Mouse (Mus musculus): ENCODE measurements around the gene Pla2r1. TPM values are rescaled to one million over a fixed set of nuclear protein-coding genes. Genes with fewer than 3 reads are reported as not detected.

Pla2r1 gene
- total and polyA plus RNA-seq, 3 experiments: 0.66 TPM; not detected in 2

GRCm38 (mm10) chr2:60514863-60515262, 38.2 kb downstream of the Pla2r1 start:
- ATAC-seq (ENCODE audit: extremely low read depth, insufficient number of reproducible peaks, low FRiP score, poor library complexity, severe bottlenecking) (no peak), DNase-seq (ENCODE audit: low spot score) (no peak)
- peaks cover 6% of the 10 kb centered on the region; the same call in 1 of the 2 replicates for H3K27me3 ChIP-seq (ENCODE audit: insufficient read depth, low read length)
- H3K36me3 ChIP-seq (replicated peaks): no peaks in the 10 kb centered on the region
- TF ChIP-seq GATA1 (IDR thresholded peaks at IDR 0.05; ENCODE audit: borderline replicate concordance, low read length) (no peak), TAL1 (conservative IDR thresholded peaks at IDR 0.05; ENCODE audit: low read depth, low read length) (no peak), CTCF (IDR thresholded peaks at IDR 0.05; ENCODE audit: low read depth, low read length) (peak; percentile 32; the same call in 1 of the 2 replicates), GATA2 (IDR thresholded peaks at IDR 0.05; ENCODE audit: borderline replicate concordance, low read depth, low read length) (no peak)
- H3K4me3 ChIP-seq (ENCODE audit: low read depth, low read length): no peak overlapping the region
- no peaks in the 10 kb centered on the region for H3K9me3 ChIP-seq (replicated peaks)
- H3K4me1 ChIP-seq (ENCODE audit: insufficient read depth, low read depth, low read length): no peaks in the 10 kb centered on the region

GRCm38 (mm10) chr2:60510718-60511117, 42.4 kb downstream of the Pla2r1 start:
- peaks cover 3% of the 10 kb centered on the region for H3K27me3 ChIP-seq (ENCODE audit: insufficient read depth, low read length)
- H3K4me1 ChIP-seq (ENCODE audit: insufficient read depth, low read depth, low read length): no peaks in the 10 kb centered on the region
- H3K9me3 ChIP-seq (replicated peaks): no peaks in the 10 kb centered on the region
- ATAC-seq (ENCODE audit: extremely low read depth, insufficient number of reproducible peaks, low FRiP score, poor library complexity, severe bottlenecking) (no peak), DNase-seq (ENCODE audit: low spot score) (no peak)
- H3K36me3 ChIP-seq (replicated peaks): no peaks in the 10 kb centered on the region
- no peak overlapping the region for H3K4me3 ChIP-seq (ENCODE audit: low read depth, low read length)
- TF ChIP-seq GATA1 (IDR thresholded peaks at IDR 0.05; ENCODE audit: borderline replicate concordance, low read length) (no peak), GATA2 (IDR thresholded peaks at IDR 0.05; ENCODE audit: borderline replicate concordance, low read depth, low read length) (no peak), TAL1 (conservative IDR thresholded peaks at IDR 0.05; ENCODE audit: low read depth, low read length) (no peak), CTCF (IDR thresholded peaks at IDR 0.05; ENCODE audit: low read depth, low read length) (no peak), POLR2AphosphoS5 (IDR thresholded peaks at IDR 0.05; ENCODE audit: insufficient replicate concordance, low read depth, low read length) (no peak)

GRCm38 (mm10) chr2:60505145-60505544, 48.0 kb downstream of the Pla2r1 start:
- no peaks in the 10 kb centered on the region; the same call in 1 of the 2 replicates for H3K27me3 ChIP-seq (ENCODE audit: insufficient read depth, low read length)
- no peak overlapping the region for H3K4me3 ChIP-seq (ENCODE audit: low read depth, low read length)
- no peaks in the 10 kb centered on the region for H3K4me1 ChIP-seq (ENCODE audit: insufficient read depth, low read depth, low read length)
- TF ChIP-seq GATA2 (IDR thresholded peaks at IDR 0.05; ENCODE audit: borderline replicate concordance, low read depth, low read length) (no peak), POLR2AphosphoS5 (IDR thresholded peaks at IDR 0.05; ENCODE audit: insufficient replicate concordance, low read depth, low read length) (no peak), GATA1 (IDR thresholded peaks at IDR 0.05; ENCODE audit: borderline replicate concordance, low read length) (no peak), CTCF (IDR thresholded peaks at IDR 0.05; ENCODE audit: low read depth, low read length) (no peak), TAL1 (conservative IDR thresholded peaks at IDR 0.05; ENCODE audit: low read depth, low read length) (no peak)
- H3K9me3 ChIP-seq (replicated peaks): no peaks in the 10 kb centered on the region
- ATAC-seq (ENCODE audit: extremely low read depth, insufficient number of reproducible peaks, low FRiP score, poor library complexity, severe bottlenecking): no peak
- DNase-seq (ENCODE audit: low spot score): no peak
- no peaks in the 10 kb centered on the region for H3K36me3 ChIP-seq (replicated peaks)

- H3K27me3 ChIP-seq (ENCODE audit: insufficient read depth, low read length): no peaks in the 10 kb centered on the region; the same call in 1 of the 2 replicates
- no peak overlapping the region for H3K4me3 ChIP-seq (ENCODE audit: low read depth, low read length)
- no peaks in the 10 kb centered on the region for H3K4me1 ChIP-seq (ENCODE audit: insufficient read depth, low read depth, low read length)
- DNase-seq (ENCODE audit: low spot score): no peak
- TF ChIP-seq TAL1 (conservative IDR thresholded peaks at IDR 0.05; ENCODE audit: low read depth, low read length) (no peak), POLR2AphosphoS5 (IDR thresholded peaks at IDR 0.05; ENCODE audit: insufficient replicate concordance, low read depth, low read length) (no peak), CTCF (IDR thresholded peaks at IDR 0.05; ENCODE audit: low read depth, low read length) (no peak), GATA1 (IDR thresholded peaks at IDR 0.05; ENCODE audit: borderline replicate concordance, low read length) (no peak), GATA2 (IDR thresholded peaks at IDR 0.05; ENCODE audit: borderline replicate concordance, low read depth, low read length) (no peak)
- no peaks in the 10 kb centered on the region for H3K9me3 ChIP-seq (replicated peaks)
- ATAC-seq (ENCODE audit: extremely low read depth, insufficient number of reproducible peaks, low FRiP score, poor library complexity, severe bottlenecking): no peak
- no peaks in the 10 kb centered on the region for H3K36me3 ChIP-seq (replicated peaks)
Observed at GRCm38 (mm10) chr2:60504718-60505117, 48.4 kb downstream of the Pla2r1 start.

- DNase-seq (ENCODE audit: low spot score): no peak
- Histone ChIP-seq H3K27me3 (ENCODE audit: insufficient read depth, low read length) (no peaks in the 10 kb centered on the region; the same call in 1 of the 2 replicates), H3K4me3 (ENCODE audit: low read depth, low read length) (no peak overlapping the region), H3K9me3 (replicated peaks) (no peaks in the 10 kb centered on the region), H3K4me1 (ENCODE audit: insufficient read depth, low read depth, low read length) (no peaks in the 10 kb centered on the region), H3K36me3 (replicated peaks) (no peaks in the 10 kb centered on the region)
- TF ChIP-seq GATA2 (IDR thresholded peaks at IDR 0.05; ENCODE audit: borderline replicate concordance, low read depth, low read length) (no peak), POLR2AphosphoS5 (IDR thresholded peaks at IDR 0.05; ENCODE audit: insufficient replicate concordance, low read depth, low read length) (no peak)
- ATAC-seq (ENCODE audit: extremely low read depth, insufficient number of reproducible peaks, low FRiP score, poor library complexity, severe bottlenecking): no peak
Observed at GRCm38 (mm10) chr2:60503991-60504390, 49.1 kb downstream of the Pla2r1 start.

GRCm38 (mm10) chr2:60500583-60501116, 52.5 kb downstream of the Pla2r1 start:
- Histone ChIP-seq H3K9me3 (replicated peaks) (no peaks in the 10 kb centered on the region), H3K4me1 (ENCODE audit: insufficient read depth, low read depth, low read length) (no peaks in the 10 kb centered on the region), H3K4me3 (ENCODE audit: low read depth, low read length) (no peak overlapping the region), H3K36me3 (replicated peaks) (no peaks in the 10 kb centered on the region), H3K27me3 (ENCODE audit: insufficient read depth, low read length) (peaks cover 5% of the 10 kb centered on the region)
- DNase-seq (ENCODE audit: low spot score): no peak
- ATAC-seq (ENCODE audit: extremely low read depth, insufficient number of reproducible peaks, low FRiP score, poor library complexity, severe bottlenecking): no peak
- TF ChIP-seq TAL1 (conservative IDR thresholded peaks at IDR 0.05; ENCODE audit: low read depth, low read length) (0 out of 2 replicates have a peak, but pooled peaks have one; percentile 5), GATA1 (IDR thresholded peaks at IDR 0.05; ENCODE audit: borderline replicate concordance, low read length) (no peak)

- Histone ChIP-seq H3K4me1 (ENCODE audit: insufficient read depth, low read depth, low read length) (no peaks in the 10 kb centered on the region), H3K4me3 (ENCODE audit: low read depth, low read length) (no peak overlapping the region), H3K27me3 (ENCODE audit: insufficient read depth, low read length) (no peaks in the 10 kb centered on the region; the same call in 1 of the 2 replicates), H3K9me3 (replicated peaks) (no peaks in the 10 kb centered on the region), H3K36me3 (replicated peaks) (no peaks in the 10 kb centered on the region)
- DNase-seq (ENCODE audit: low spot score) (no peak), ATAC-seq (ENCODE audit: extremely low read depth, insufficient number of reproducible peaks, low FRiP score, poor library complexity, severe bottlenecking) (no peak)
- TF ChIP-seq POLR2AphosphoS5 (IDR thresholded peaks at IDR 0.05; ENCODE audit: insufficient replicate concordance, low read depth, low read length): no peak
- no peak for TF ChIP-seq TAL1 (conservative IDR thresholded peaks at IDR 0.05; ENCODE audit: low read depth, low read length)
- TF ChIP-seq CTCF (IDR thresholded peaks at IDR 0.05; ENCODE audit: low read depth, low read length): no peak
- TF ChIP-seq GATA1 (IDR thresholded peaks at IDR 0.05; ENCODE audit: borderline replicate concordance, low read length): no peak
- no peak for TF ChIP-seq GATA2 (IDR thresholded peaks at IDR 0.05; ENCODE audit: borderline replicate concordance, low read depth, low read length)
Observed at GRCm38 (mm10) chr2:60479906-60480305, 73.2 kb downstream of the Pla2r1 start.
